Mouse (Mus musculus): ENCODE results near the gene Scmh1. TPM values are rescaled to one million over a fixed set of nuclear protein-coding genes. Genes with fewer than 3 reads are reported as not detected.
A peak's percentile ranks its signal among the peaks of the same experiment; 100 is the strongest.

Scmh1 gene
- polyA plus RNA-seq, 1 experiment from 2014 or later = 40.0 TPM

GRCm38 (mm10) chr4:120544896-120545295, 139.8 kb downstream of the Scmh1 start:
- no peak for ATAC-seq (ENCODE audit: insufficient read depth, low FRiP score)
- H3K4me3 ChIP-seq (replicated peaks; ENCODE audit: low read length) = no peak overlapping the region
- H3K4me2 ChIP-seq (ENCODE audit: low read depth, low read length) = no peak overlapping the region
- H3K9ac ChIP-seq (ENCODE audit: low read length) = no peak overlapping the region
- 58% methylated on average over 1 of the region's 1 CpGs for WGBS
- H3K36me3 ChIP-seq (ENCODE audit: control insufficient read depth, insufficient read depth, low read length) = peaks cover 41% of the 10 kb centered on the region
- H3K4me1 ChIP-seq (ENCODE audit: control insufficient read depth, insufficient read depth, low read length) = no peaks in the 10 kb centered on the region
- H3K27me3 ChIP-seq (ENCODE audit: control insufficient read depth, insufficient read depth, low read length) = no peaks in the 10 kb centered on the region
- H3K27ac ChIP-seq (ENCODE audit: low read length) = no peak overlapping the region
- H3K9me3 ChIP-seq (replicated peaks; ENCODE audit: control insufficient read depth, low read length) = no peaks in the 10 kb centered on the region

GRCm38 (mm10) chr4:120556592-120556991, 151.5 kb downstream of the Scmh1 start:
- WGBS = 88% methylated on average over 6 of the region's 6 CpGs
- no peak for ATAC-seq (ENCODE audit: insufficient read depth, low FRiP score)
- Histone ChIP-seq H3K27ac (ENCODE audit: low read length) (no peak overlapping the region), H3K27me3 (ENCODE audit: control insufficient read depth, insufficient read depth, low read length) (no peaks in the 10 kb centered on the region), H3K4me2 (ENCODE audit: low read depth, low read length) (no peak overlapping the region), H3K4me1 (ENCODE audit: control insufficient read depth, insufficient read depth, low read length) (no peaks in the 10 kb centered on the region), H3K4me3 (replicated peaks; ENCODE audit: low read length) (no peak overlapping the region), H3K9me3 (replicated peaks; ENCODE audit: control insufficient read depth, low read length) (no peaks in the 10 kb centered on the region), H3K9ac (ENCODE audit: low read length) (no peak overlapping the region), H3K36me3 (ENCODE audit: control insufficient read depth, insufficient read depth, low read length) (peaks cover 12% of the 10 kb centered on the region)

GRCm38 (mm10) chr4:120565726-120566125, 160.6 kb downstream of the Scmh1 start:
- WGBS = 88% methylated on average over 2 of the region's 2 CpGs
- Histone ChIP-seq H3K9me3 (replicated peaks; ENCODE audit: control insufficient read depth, low read length) (no peaks in the 10 kb centered on the region), H3K36me3 (ENCODE audit: control insufficient read depth, insufficient read depth, low read length) (no peaks in the 10 kb centered on the region), H3K27me3 (ENCODE audit: control insufficient read depth, insufficient read depth, low read length) (no peaks in the 10 kb centered on the region), H3K4me1 (ENCODE audit: control insufficient read depth, insufficient read depth, low read length) (peaks cover 14% of the 10 kb centered on the region), H3K27ac (ENCODE audit: low read length) (no peak overlapping the region), H3K9ac (ENCODE audit: low read length) (no peak overlapping the region), H3K4me3 (replicated peaks; ENCODE audit: low read length) (no peak overlapping the region), H3K4me2 (ENCODE audit: low read depth, low read length) (no peak overlapping the region)
- ATAC-seq (ENCODE audit: insufficient read depth, low FRiP score) = no peak

DNA sequence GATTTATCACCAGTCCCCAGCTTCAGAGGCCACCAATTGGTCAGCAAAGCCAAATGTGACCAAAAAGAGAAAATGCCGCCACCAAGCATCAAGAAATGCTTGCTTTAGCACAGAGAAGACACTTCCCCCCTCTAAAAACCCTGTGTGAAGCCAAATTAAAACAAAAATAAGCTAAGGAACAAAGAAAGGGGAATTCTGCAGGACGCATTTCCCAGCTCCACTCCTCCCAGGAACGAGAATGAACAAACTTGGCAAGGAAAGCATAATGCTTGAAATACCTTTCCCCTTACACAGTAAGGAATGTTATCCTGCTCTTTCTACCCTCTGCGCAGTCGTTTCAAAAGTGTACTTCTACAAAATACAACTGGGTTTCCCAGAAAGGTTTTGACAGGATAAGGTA, 162.9 kb downstream of the Scmh1 start:
- 21% methylated on average over 5 of the region's 5 CpGs for WGBS
- H3K4me3 ChIP-seq (replicated peaks; ENCODE audit: low read length) = peak overlapping the region; percentile 27
- no peak for ATAC-seq (ENCODE audit: insufficient read depth, low FRiP score)

DNA sequence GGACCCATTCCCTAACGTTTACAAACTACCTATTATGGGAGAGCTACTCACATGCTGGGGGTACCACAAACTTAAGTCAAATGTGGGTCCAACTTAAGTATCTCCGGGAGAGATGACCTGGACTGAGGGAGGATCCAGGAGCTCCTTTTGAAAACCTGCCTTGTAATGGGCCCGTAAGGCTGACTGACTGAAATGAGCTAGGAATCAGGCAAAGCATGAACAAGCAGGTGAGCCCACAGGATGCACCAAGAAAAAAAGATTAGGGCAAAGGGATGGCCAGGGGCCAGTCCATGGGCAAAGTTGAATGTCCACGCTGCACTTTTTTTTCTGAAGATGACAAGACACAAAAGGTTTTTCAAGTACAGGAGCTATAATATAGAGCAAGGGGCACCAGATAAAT, 163.9 kb downstream of the Scmh1 start:
- H3K4me2 ChIP-seq (ENCODE audit: low read depth, low read length) = peak overlapping the region; percentile 85
- peaks cover 17% of the 10 kb centered on the region for H3K4me1 ChIP-seq (ENCODE audit: control insufficient read depth, insufficient read depth, low read length)
- no peaks in the 10 kb centered on the region for H3K27me3 ChIP-seq (ENCODE audit: control insufficient read depth, insufficient read depth, low read length)
- H3K36me3 ChIP-seq (ENCODE audit: control insufficient read depth, insufficient read depth, low read length) = no peaks in the 10 kb centered on the region
- H3K9me3 ChIP-seq (replicated peaks; ENCODE audit: control insufficient read depth, low read length) = no peaks in the 10 kb centered on the region
- peak overlapping the region; percentile 89 for H3K27ac ChIP-seq (ENCODE audit: low read length)
- H3K4me3 ChIP-seq (replicated peaks; ENCODE audit: low read length) = peak overlapping the region; percentile 90
- no peak for ATAC-seq (ENCODE audit: insufficient read depth, low FRiP score)
- H3K9ac ChIP-seq (ENCODE audit: low read length) = peak overlapping the region; percentile 94
- 5% methylated on average over 4 of the region's 4 CpGs for WGBS

More for the DNA sequence above, 162.9 kb downstream of the Scmh1 start:
- peak overlapping the region; percentile 76 for H3K27ac ChIP-seq (ENCODE audit: low read length)
- H3K27me3 ChIP-seq (ENCODE audit: control insufficient read depth, insufficient read depth, low read length) = no peaks in the 10 kb centered on the region
- no peaks in the 10 kb centered on the region for H3K36me3 ChIP-seq (ENCODE audit: control insufficient read depth, insufficient read depth, low read length)
- H3K4me1 ChIP-seq (ENCODE audit: control insufficient read depth, insufficient read depth, low read length) = peaks cover 17% of the 10 kb centered on the region
- H3K9ac ChIP-seq (ENCODE audit: low read length) = 0 out of 2 replicates have a peak overlapping the region, but pooled peaks have one; percentile 29
- no peaks in the 10 kb centered on the region for H3K9me3 ChIP-seq (replicated peaks; ENCODE audit: control insufficient read depth, low read length)
- H3K4me2 ChIP-seq (ENCODE audit: low read depth, low read length) = peak overlapping the region; percentile 85

GRCm38 (mm10) chr4:120569486-120570437, 164.7 kb downstream of the Scmh1 start, which contains the start of gene Ctps:
Ctps (minus strand) TSS chr4:120570276.
- H3K4me2 ChIP-seq (ENCODE audit: low read depth, low read length) = peak within 1 kb of the TSS; percentile 85
- no peaks in the 10 kb centered on the region for H3K36me3 ChIP-seq (ENCODE audit: control insufficient read depth, insufficient read depth, low read length)
- no peaks in the 10 kb centered on the region for H3K27me3 ChIP-seq (ENCODE audit: control insufficient read depth, insufficient read depth, low read length)
- peak; percentile 97 for ATAC-seq (ENCODE audit: insufficient read depth, low FRiP score)
- no peaks in the 10 kb centered on the region for H3K9me3 ChIP-seq (replicated peaks; ENCODE audit: control insufficient read depth, low read length)
- H3K9ac ChIP-seq (ENCODE audit: low read length) = peak within 1 kb of the TSS; percentile 94
- H3K4me3 ChIP-seq (replicated peaks; ENCODE audit: low read length) = peak within 1 kb of the TSS; percentile 90
- peak within 1 kb of the TSS; percentile 89 for H3K27ac ChIP-seq (ENCODE audit: low read length)
- under 1% methylated on average over 92 of the region's 97 CpGs for WGBS
- H3K4me1 ChIP-seq (ENCODE audit: control insufficient read depth, insufficient read depth, low read length) = peaks cover 17% of the 10 kb centered on the region

DNA sequence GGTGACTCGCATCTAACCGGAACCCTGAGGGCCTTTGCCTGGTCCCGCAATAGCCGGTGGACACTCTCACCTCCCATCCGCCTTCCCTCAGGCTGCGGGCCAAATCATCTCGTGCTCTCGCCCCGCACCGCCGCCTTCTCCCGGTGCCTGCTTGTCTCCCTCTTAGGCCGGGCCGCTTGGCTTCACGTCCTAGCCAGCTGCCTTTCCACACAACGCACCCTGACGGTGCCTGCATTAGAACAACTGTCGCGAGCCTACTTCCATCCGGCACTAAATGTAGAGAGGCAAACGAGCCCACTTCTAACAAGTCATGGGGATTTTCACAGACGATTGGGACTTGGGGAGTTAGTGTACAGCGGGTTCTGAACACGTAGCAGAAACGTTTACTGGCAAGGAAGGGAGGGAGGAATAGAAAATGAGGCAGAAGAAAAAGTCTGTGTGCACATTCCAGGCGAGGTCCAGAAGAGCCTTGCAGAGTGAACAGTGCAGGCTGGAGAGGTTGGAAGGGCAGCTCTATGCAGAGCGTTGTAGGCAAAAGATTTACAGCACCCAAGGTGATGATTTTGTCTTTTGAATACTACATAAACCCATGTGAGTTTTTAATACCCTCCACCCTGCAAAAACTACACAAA, 165.5 kb downstream of the Scmh1 start:
- Histone ChIP-seq H3K9me3 (replicated peaks; ENCODE audit: control insufficient read depth, low read length) (no peaks in the 10 kb centered on the region), H3K4me1 (ENCODE audit: control insufficient read depth, insufficient read depth, low read length) (peaks cover 17% of the 10 kb centered on the region), H3K27me3 (ENCODE audit: control insufficient read depth, insufficient read depth, low read length) (no peaks in the 10 kb centered on the region), H3K9ac (ENCODE audit: low read length) (peak overlapping the region; percentile 80), H3K4me3 (replicated peaks; ENCODE audit: low read length) (peak overlapping the region; percentile 90), H3K4me2 (ENCODE audit: low read depth, low read length) (peak overlapping the region; percentile 57), H3K27ac (ENCODE audit: low read length) (peak overlapping the region; percentile 89), H3K36me3 (ENCODE audit: control insufficient read depth, insufficient read depth, low read length) (no peaks in the 10 kb centered on the region)
- WGBS = under 1% methylated on average over 27 of the region's 27 CpGs
- peak; percentile 58 for ATAC-seq (ENCODE audit: insufficient read depth, low FRiP score)

GRCm38 (mm10) chr4:120571070-120571464, 166.0 kb downstream of the Scmh1 start:
- Histone ChIP-seq H3K9ac (ENCODE audit: low read length) (no peak overlapping the region), H3K4me3 (replicated peaks; ENCODE audit: low read length) (peak overlapping the region; percentile 90), H3K27me3 (ENCODE audit: control insufficient read depth, insufficient read depth, low read length) (no peaks in the 10 kb centered on the region), H3K4me1 (ENCODE audit: control insufficient read depth, insufficient read depth, low read length) (peaks cover 17% of the 10 kb centered on the region), H3K4me2 (ENCODE audit: low read depth, low read length) (peak overlapping the region; percentile 57), H3K9me3 (replicated peaks; ENCODE audit: control insufficient read depth, low read length) (no peaks in the 10 kb centered on the region), H3K36me3 (ENCODE audit: control insufficient read depth, insufficient read depth, low read length) (no peaks in the 10 kb centered on the region), H3K27ac (ENCODE audit: low read length) (0 out of 2 replicates have a peak overlapping the region, but pooled peaks have one; percentile 50)
- no peak for ATAC-seq (ENCODE audit: insufficient read depth, low FRiP score)
- WGBS = 55% methylated on average over 3 of the region's 3 CpGs

DNA sequence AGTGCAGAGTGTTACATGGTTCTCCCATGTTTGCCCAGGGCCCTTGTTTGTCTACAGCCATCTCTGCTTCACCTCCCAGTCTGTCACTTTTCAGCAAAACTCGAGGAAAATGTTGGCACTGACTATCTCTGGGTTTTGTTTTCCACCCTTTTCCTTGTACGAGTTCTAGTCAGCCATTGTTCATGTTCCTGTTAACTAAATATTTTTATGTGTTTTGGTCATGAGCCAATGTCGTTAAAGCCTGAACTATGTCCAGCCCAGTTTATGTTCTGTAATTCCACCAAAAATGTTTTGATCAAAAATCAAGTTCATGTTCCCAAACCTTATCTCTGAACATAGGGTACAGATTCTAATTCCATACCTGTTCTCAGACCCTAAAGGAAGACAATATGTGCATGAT, 166.6 kb downstream of the Scmh1 start:
- Histone ChIP-seq H3K36me3 (ENCODE audit: control insufficient read depth, insufficient read depth, low read length) (no peaks in the 10 kb centered on the region), H3K9ac (ENCODE audit: low read length) (no peak overlapping the region), H3K27me3 (ENCODE audit: control insufficient read depth, insufficient read depth, low read length) (no peaks in the 10 kb centered on the region), H3K9me3 (replicated peaks; ENCODE audit: control insufficient read depth, low read length) (no peaks in the 10 kb centered on the region), H3K27ac (ENCODE audit: low read length) (no peak overlapping the region), H3K4me3 (replicated peaks; ENCODE audit: low read length) (no peak overlapping the region), H3K4me1 (ENCODE audit: control insufficient read depth, insufficient read depth, low read length) (peaks cover 17% of the 10 kb centered on the region), H3K4me2 (ENCODE audit: low read depth, low read length) (no peak overlapping the region)
- WGBS = 44% methylated on average over 3 of the region's 3 CpGs
- no peak for ATAC-seq (ENCODE audit: insufficient read depth, low FRiP score)

Measured in stomach, embryonic 16.5 days (tissue).